In the genomic region with DNA sequence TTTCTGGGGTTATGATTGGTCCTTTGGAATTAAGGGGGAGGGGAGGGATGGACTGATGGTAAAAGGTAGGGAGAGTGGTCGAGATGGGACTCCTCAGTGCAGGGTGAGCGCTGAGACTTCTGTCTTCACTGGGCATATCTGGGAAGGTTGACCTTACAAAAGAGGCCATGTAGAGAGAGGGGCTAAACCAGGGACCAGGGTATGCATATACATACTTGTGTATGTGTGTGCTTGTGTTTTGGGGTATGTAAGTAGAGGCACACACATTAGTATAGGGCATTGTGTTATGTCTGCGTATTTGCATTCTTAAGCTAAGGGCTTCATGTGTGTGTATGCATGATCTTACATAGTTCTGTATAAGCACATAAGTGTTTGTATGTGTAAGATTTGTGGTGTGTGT, we compare ENCODE assay signal across 12 mouse cellular contexts.
A peak's percentile ranks its signal among the peaks of the same experiment; 100 is the strongest.
DNase-seq lines count a peak whose midpoint lies in the region; ATAC-seq and TF ChIP-seq lines count a peak whose summit lies in the region.
"Had no signal": no experiment of that assay in that cellular context is flagged by ENCODE, and none has a peak within 500 bp of the region (broad histone marks: within the 10 kb centered on the region; RNA-seq: fewer than 3 reads in every experiment).

No protein-coding gene starts in this region.

- H3K4me3 ChIP-seq in forebrain, embryonic 10.5 days: no peak overlapping the region
- H3K4me3 ChIP-seq in forebrain, embryonic 13.5 days: no peak overlapping the region
- H3K4me3 ChIP-seq in lung, embryonic 15.5 days: no peak overlapping the region
- no peak overlapping the region for H3K4me3 ChIP-seq in hindbrain, embryonic 11.5 days (ENCODE audit: low read depth, low read length)
- no peak overlapping the region for H3K4me3 ChIP-seq in midbrain, embryonic 15.5 days
- no peak overlapping the region for H3K4me3 ChIP-seq in stomach, postnatal 0 days (ENCODE audit: low read depth, low read length)
- H3K4me3 ChIP-seq: erythroblast, embryonic 14.5 days; liver, embryonic 15.5 days had no signal

- H3K27me3 ChIP-seq in forebrain, embryonic 10.5 days (ENCODE audit: poor library complexity, severe bottlenecking): no peaks in the 10 kb centered on the region
- H3K27me3 ChIP-seq in forebrain, embryonic 13.5 days: no peaks in the 10 kb centered on the region
- no peaks in the 10 kb centered on the region for H3K27me3 ChIP-seq in lung, embryonic 15.5 days
- H3K27me3 ChIP-seq in hindbrain, embryonic 11.5 days (ENCODE audit: control insufficient read depth, insufficient read depth, low read length): no peaks in the 10 kb centered on the region
- H3K27me3 ChIP-seq in midbrain, embryonic 15.5 days (replicated peaks): no peaks in the 10 kb centered on the region
- H3K27me3 ChIP-seq in stomach, postnatal 0 days (ENCODE audit: control insufficient read depth, insufficient read depth, low read length): no peaks in the 10 kb centered on the region
- H3K27me3 ChIP-seq: liver, embryonic 15.5 days; Patski had no signal

- H3K9me3 ChIP-seq in forebrain, embryonic 10.5 days: no peaks in the 10 kb centered on the region
- H3K9me3 ChIP-seq in forebrain, embryonic 13.5 days (replicated peaks): no peaks in the 10 kb centered on the region
- H3K9me3 ChIP-seq in lung, embryonic 15.5 days: no peaks in the 10 kb centered on the region
- no peaks in the 10 kb centered on the region for H3K9me3 ChIP-seq in hindbrain, embryonic 11.5 days (ENCODE audit: control insufficient read depth, low read length)
- H3K9me3 ChIP-seq in midbrain, embryonic 15.5 days: no peaks in the 10 kb centered on the region
- H3K9me3 ChIP-seq in stomach, postnatal 0 days (ENCODE audit: control insufficient read depth, low read length): no peaks in the 10 kb centered on the region
- H3K9me3 ChIP-seq: liver, embryonic 15.5 days had no signal

- no peak; the same call in 1 of the 2 replicates for ATAC-seq in forebrain, embryonic 13.5 days
- peak; percentile 29; the same call in 1 of the 2 replicates for ATAC-seq in lung, embryonic 15.5 days (ENCODE audit: borderline replicate concordance, extremely low read depth, low FRiP score, low TSS enrichment)
- ATAC-seq in hindbrain, embryonic 11.5 days (ENCODE audit: low FRiP score): peak; percentile 43; the same call in 1 of the 2 replicates
- ATAC-seq in midbrain, embryonic 15.5 days (replicated peaks): peak; percentile 45; the same call in 1 of the 2 replicates
- no peak for ATAC-seq in stomach, postnatal 0 days (ENCODE audit: low FRiP score, low TSS enrichment)
- ATAC-seq: Patski had no signal

- no peak for TF ChIP-seq EP300 in stomach, postnatal 0 days (optimal IDR thresholded peaks at IDR 0.05)

- no peak for TF ChIP-seq CTCF in stomach, postnatal 0 days (IDR thresholded peaks at IDR 0.05; ENCODE audit: low read depth)

- H3K4me2 ChIP-seq in forebrain, embryonic 13.5 days: no peak overlapping the region
- no peak overlapping the region for H3K4me2 ChIP-seq in lung, embryonic 15.5 days
- H3K4me2 ChIP-seq in hindbrain, embryonic 11.5 days (replicated peaks; ENCODE audit: low read depth, low read length): no peak overlapping the region
- no peak overlapping the region for H3K4me2 ChIP-seq in midbrain, embryonic 15.5 days
- no peak overlapping the region for H3K4me2 ChIP-seq in stomach, postnatal 0 days (replicated peaks; ENCODE audit: low read depth)

- no peaks in the 10 kb centered on the region for H3K36me3 ChIP-seq in forebrain, embryonic 10.5 days (replicated peaks)
- H3K36me3 ChIP-seq in forebrain, embryonic 13.5 days (ENCODE audit: poor library complexity, severe bottlenecking): no peaks in the 10 kb centered on the region
- no peaks in the 10 kb centered on the region for H3K36me3 ChIP-seq in lung, embryonic 15.5 days
- H3K36me3 ChIP-seq in hindbrain, embryonic 11.5 days (ENCODE audit: control insufficient read depth, insufficient read depth, low read length): no peaks in the 10 kb centered on the region
- no peaks in the 10 kb centered on the region for H3K36me3 ChIP-seq in midbrain, embryonic 15.5 days (replicated peaks)
- H3K36me3 ChIP-seq in stomach, postnatal 0 days (ENCODE audit: control insufficient read depth, insufficient read depth, low read length): no peaks in the 10 kb centered on the region
- H3K36me3 ChIP-seq: liver, embryonic 15.5 days had no signal

- DNase-seq in forebrain, embryonic 10.5 days (ENCODE audit: extremely low spot score, low spot score): no peak
- no peak for DNase-seq in lung, adult 18-20 months
- no peak for DNase-seq in hindbrain, embryonic 11.5 days (ENCODE audit: low spot score)
- no peak for DNase-seq in cerebellum, adult 9-10 months
- DNase-seq in stomach, postnatal 0 days (ENCODE audit: low spot score): no peak

- H3K27ac ChIP-seq in forebrain, embryonic 10.5 days: 0 out of 2 replicates have a peak overlapping the region, but pooled peaks have one; percentile 86
- H3K27ac ChIP-seq in forebrain, embryonic 13.5 days: no peak overlapping the region
- no peak overlapping the region for H3K27ac ChIP-seq in lung, embryonic 15.5 days
- H3K27ac ChIP-seq in hindbrain, embryonic 11.5 days (ENCODE audit: low read depth, low read length): no peak overlapping the region
- H3K27ac ChIP-seq in midbrain, embryonic 15.5 days: no peak overlapping the region
- H3K27ac ChIP-seq in stomach, postnatal 0 days (replicated peaks): no peak overlapping the region
- H3K27ac ChIP-seq: liver, embryonic 15.5 days; macrophage had no signal

- WGBS in forebrain, embryonic 10.5 days: 88% methylated on average over 3 of the region's 3 CpGs
- 93% methylated on average over 3 of the region's 3 CpGs for WGBS in forebrain, embryonic 13.5 days
- 82% methylated on average over 3 of the region's 3 CpGs for WGBS in lung, embryonic 15.5 days
- 87% methylated on average over 3 of the region's 3 CpGs for WGBS in hindbrain, embryonic 11.5 days
- WGBS in midbrain, embryonic 15.5 days: 89% methylated on average over 3 of the region's 3 CpGs
- WGBS in stomach, postnatal 0 days: 93% methylated on average over 3 of the region's 3 CpGs

- no peak overlapping the region for H3K9ac ChIP-seq in forebrain, embryonic 13.5 days
- H3K9ac ChIP-seq in lung, embryonic 15.5 days: no peak overlapping the region
- H3K9ac ChIP-seq in hindbrain, embryonic 11.5 days (ENCODE audit: low read depth, low read length): no peak overlapping the region
- H3K9ac ChIP-seq in midbrain, embryonic 15.5 days: no peak overlapping the region
- H3K9ac ChIP-seq in stomach, postnatal 0 days (ENCODE audit: low read length): no peak overlapping the region
- H3K9ac ChIP-seq: liver, embryonic 15.5 days had no signal

- peaks cover 8% of the 10 kb centered on the region for H3K4me1 ChIP-seq in forebrain, embryonic 10.5 days
- H3K4me1 ChIP-seq in forebrain, embryonic 13.5 days: peaks cover 7% of the 10 kb centered on the region
- H3K4me1 ChIP-seq in lung, embryonic 15.5 days: peaks cover 4% of the 10 kb centered on the region
- H3K4me1 ChIP-seq in hindbrain, embryonic 11.5 days (replicated peaks; ENCODE audit: control insufficient read depth, insufficient read depth, low read length): no peaks in the 10 kb centered on the region
- H3K4me1 ChIP-seq in midbrain, embryonic 15.5 days: no peaks in the 10 kb centered on the region; the same call in 1 of the 2 replicates
- no peaks in the 10 kb centered on the region for H3K4me1 ChIP-seq in stomach, postnatal 0 days (replicated peaks; ENCODE audit: control insufficient read depth, insufficient read depth)

Comparison
In these comparisons a context has a peak if more than half of its experiments do, and no peak if none do; other contexts are left out.
1. ATAC-seq: peak in lung, embryonic 15.5 days (single experiment), hindbrain, embryonic 11.5 days (single experiment) and midbrain, embryonic 15.5 days (single experiment); none in forebrain, embryonic 13.5 days (single experiment) and stomach, postnatal 0 days (single experiment).